Mouse (Mus musculus) heart, embryonic 13.5 days (tissue): ENCODE results near the gene Sema6d. TPM values are rescaled to one million over a fixed set of nuclear protein-coding genes. Genes with fewer than 3 reads are reported as not detected.

Experiments used
- ATAC-seq: fragments of 200-750 bp; cut with Nextera tagmentation; 2 replicates; pipeline ENCODE4 v1.8.0; 2017; ENCODE audit warnings: moderate TSS enrichment; ENCODE audit not compliant: insufficient number of reproducible peaks, low FRiP score, low TSS enrichment; ENCODE audit errors: extremely low read depth
- H3K27ac ChIP-seq: fragments of 300-500 bp; sonication (generic); replicated peaks from 2 replicates; pipeline ENCODE4 v1.5.1; 2015; ENCODE audit warnings: moderate library complexity, mild to moderate bottlenecking, inconsistent platforms
- H3K27me3 ChIP-seq: fragments of 300-500 bp; sonication (generic); replicated peaks from 2 replicates; pipeline ENCODE4 v1.6.1; 2015; ENCODE audit warnings: mild to moderate bottlenecking, inconsistent platforms
- H3K36me3 ChIP-seq: fragments of 300-500 bp; sonication (generic); 2 replicates; pipeline ENCODE4 v1.6.1; 2015; ENCODE audit warnings: mild to moderate bottlenecking, inconsistent platforms
- H3K4me1 ChIP-seq: fragments of 300-500 bp; sonication (generic); 2 replicates; pipeline ENCODE4 v1.6.1; 2015; ENCODE audit warnings: inconsistent platforms
- H3K4me2 ChIP-seq: fragments of 300-500 bp; sonication (generic); 2 replicates; pipeline ENCODE4 v1.6.1; 2015; ENCODE audit warnings: inconsistent platforms, mild to moderate bottlenecking, moderate library complexity
- H3K4me3 ChIP-seq: fragments of 300-500 bp; sonication (generic); 2 replicates; pipeline ENCODE4 v1.5.1; 2015; ENCODE audit warnings: moderate library complexity, mild to moderate bottlenecking, inconsistent platforms
- H3K9ac ChIP-seq: fragments of 300-500 bp; sonication (generic); 2 replicates; pipeline ENCODE4 v1.6.1; 2015; ENCODE audit warnings: inconsistent platforms, mild to moderate bottlenecking, moderate library complexity
- H3K9me3 ChIP-seq: fragments of 300-500 bp; sonication (generic); 2 replicates; pipeline ENCODE4 v1.6.1; 2016; ENCODE audit warnings: inconsistent platforms
- WGBS: fragments of 180-500 bp; shearing (Covaris S2); methylation state at CpG from one replicate; pipeline ENCODE4 v1.1.7; 2015; ENCODE audit warnings: mixed read lengths; 5-methylcytosine and 5-hydroxymethylcytosine counted together
- polyA plus RNA-seq: library from polyadenylated mRNA; unstranded; fragments of >200 nt; fragmentation: Nextera tagmentation; extraction: Ambion mirVana; gene quantifications from 2 replicates; pipeline ENCODE4 v1.2.1, GENCODE M21; 2015

Gene Sema6d
- polyA plus RNA-seq, 1 experiment from 2014 or later, result 18.8 TPM

- Histone ChIP-seq H3K4me1 (peaks cover 5% of the 10 kb centered on the region; the same call in 1 of the 2 replicates), H3K36me3 (no peaks in the 10 kb centered on the region), H3K9me3 (no peaks in the 10 kb centered on the region), H3K4me2 (no peak overlapping the region), H3K27me3 (no peaks in the 10 kb centered on the region), H3K4me3 (no peak overlapping the region), H3K9ac (no peak overlapping the region), H3K27ac (no peak overlapping the region)
- WGBS, result 72% methylated on average over 2 of the region's 2 CpGs
- no peak for ATAC-seq
Measured at GRCm38 (mm10) chr2:124530441-124530840, 440.7 kb downstream of the Sema6d start.

- Histone ChIP-seq H3K9ac (no peak overlapping the region), H3K36me3 (no peaks in the 10 kb centered on the region), H3K27me3 (no peaks in the 10 kb centered on the region), H3K4me3 (no peak overlapping the region), H3K27ac (no peak overlapping the region), H3K4me2 (no peak overlapping the region), H3K4me1 (peaks cover 5% of the 10 kb centered on the region; the same call in 1 of the 2 replicates), H3K9me3 (no peaks in the 10 kb centered on the region)
- no peak for ATAC-seq
- 68% methylated on average over 4 of the region's 4 CpGs for WGBS
Measured at GRCm38 (mm10) chr2:124531062-124531461, 441.3 kb downstream of the Sema6d start.

GRCm38 (mm10) chr2:124532906-124533305 is 443.1 kb downstream of the Sema6d start:
- Histone ChIP-seq H3K36me3 (no peaks in the 10 kb centered on the region), H3K4me3 (no peak overlapping the region), H3K9me3 (no peaks in the 10 kb centered on the region), H3K9ac (no peak overlapping the region), H3K4me2 (no peak overlapping the region), H3K27me3 (no peaks in the 10 kb centered on the region), H3K4me1 (peaks cover 15% of the 10 kb centered on the region), H3K27ac (no peak overlapping the region)
- 83% methylated on average over 3 of the region's 3 CpGs for WGBS
- no peak for ATAC-seq

GRCm38 (mm10) chr2:124533602-124534001 is 443.8 kb downstream of the Sema6d start:
- Histone ChIP-seq H3K9me3 (no peaks in the 10 kb centered on the region), H3K9ac (no peak overlapping the region), H3K27ac (no peak overlapping the region), H3K27me3 (no peaks in the 10 kb centered on the region), H3K4me1 (peaks cover 15% of the 10 kb centered on the region), H3K4me2 (no peak overlapping the region), H3K4me3 (no peak overlapping the region), H3K36me3 (no peaks in the 10 kb centered on the region)
- no peak for ATAC-seq
- WGBS, result 43% methylated on average over 6 of the region's 6 CpGs

GRCm38 (mm10) chr2:124550315-124550714 is 460.5 kb downstream of the Sema6d start:
- H3K9ac ChIP-seq, result no peak overlapping the region
- no peaks in the 10 kb centered on the region for H3K27me3 ChIP-seq
- H3K4me3 ChIP-seq, result no peak overlapping the region
- no peaks in the 10 kb centered on the region for H3K36me3 ChIP-seq
- H3K27ac ChIP-seq, result no peak overlapping the region
- 54% methylated on average over 3 of the region's 3 CpGs for WGBS
- H3K4me1 ChIP-seq, result peaks cover 14% of the 10 kb centered on the region; the same call in 1 of the 2 replicates
- H3K4me2 ChIP-seq, result no peak overlapping the region
- no peak for ATAC-seq
- H3K9me3 ChIP-seq, result no peaks in the 10 kb centered on the region

GRCm38 (mm10) chr2:124554751-124555415 is 465.1 kb downstream of the Sema6d start:
- H3K9me3 ChIP-seq, result no peaks in the 10 kb centered on the region
- no peaks in the 10 kb centered on the region for H3K27me3 ChIP-seq
- no peak overlapping the region for H3K9ac ChIP-seq
- H3K4me1 ChIP-seq, result peaks cover 37% of the 10 kb centered on the region
- H3K36me3 ChIP-seq, result no peaks in the 10 kb centered on the region
- no peak for ATAC-seq
- no peak overlapping the region for H3K4me3 ChIP-seq
- peak overlapping the region; percentile 73 for H3K27ac ChIP-seq
- 63% methylated on average over 1 of the region's 1 CpGs for WGBS
- no peak overlapping the region for H3K4me2 ChIP-seq

GRCm38 (mm10) chr2:124556861-124557499 is 467.2 kb downstream of the Sema6d start:
- no peak for ATAC-seq
- Histone ChIP-seq H3K27ac (no peak overlapping the region), H3K27me3 (no peaks in the 10 kb centered on the region), H3K4me2 (no peak overlapping the region), H3K4me1 (peaks cover 37% of the 10 kb centered on the region), H3K36me3 (no peaks in the 10 kb centered on the region), H3K9me3 (no peaks in the 10 kb centered on the region), H3K4me3 (no peak overlapping the region), H3K9ac (no peak overlapping the region)
- 53% methylated on average over 5 of the region's 5 CpGs for WGBS

- no peak overlapping the region for H3K27ac ChIP-seq
- H3K9me3 ChIP-seq, result no peaks in the 10 kb centered on the region
- peaks cover 41% of the 10 kb centered on the region for H3K4me1 ChIP-seq
- no peak overlapping the region for H3K4me3 ChIP-seq
- no peaks in the 10 kb centered on the region for H3K36me3 ChIP-seq
- H3K27me3 ChIP-seq, result no peaks in the 10 kb centered on the region
- no peak overlapping the region for H3K4me2 ChIP-seq
- H3K9ac ChIP-seq, result no peak overlapping the region
- no peak for ATAC-seq
- 77% methylated on average over 7 of the region's 7 CpGs for WGBS
Measured at GRCm38 (mm10) chr2:124558021-124558420, 468.3 kb downstream of the Sema6d start.

- Histone ChIP-seq H3K4me1 (peaks cover 21% of the 10 kb centered on the region), H3K27me3 (no peaks in the 10 kb centered on the region), H3K9me3 (no peaks in the 10 kb centered on the region), H3K4me2 (no peak overlapping the region), H3K27ac (no peak overlapping the region), H3K9ac (no peak overlapping the region), H3K4me3 (no peak overlapping the region), H3K36me3 (no peaks in the 10 kb centered on the region)
- ATAC-seq, result no peak
- 68% methylated on average over 5 of the region's 5 CpGs for WGBS
Measured at GRCm38 (mm10) chr2:124561668-124562067, 471.9 kb downstream of the Sema6d start.

GRCm38 (mm10) chr2:124562091-124562490 is 472.3 kb downstream of the Sema6d start:
- 55% methylated on average over 2 of the region's 2 CpGs for WGBS
- Histone ChIP-seq H3K9ac (no peak overlapping the region), H3K36me3 (no peaks in the 10 kb centered on the region), H3K27ac (no peak overlapping the region), H3K4me1 (peaks cover 17% of the 10 kb centered on the region), H3K4me3 (no peak overlapping the region), H3K4me2 (no peak overlapping the region), H3K9me3 (no peaks in the 10 kb centered on the region), H3K27me3 (no peaks in the 10 kb centered on the region)
- no peak for ATAC-seq

GRCm38 (mm10) chr2:124563759-124564158 is 474.0 kb downstream of the Sema6d start:
- no peak overlapping the region for H3K27ac ChIP-seq
- 77% methylated on average over 5 of the region's 5 CpGs for WGBS
- no peak overlapping the region for H3K4me2 ChIP-seq
- no peaks in the 10 kb centered on the region for H3K36me3 ChIP-seq
- no peak overlapping the region for H3K9ac ChIP-seq
- no peaks in the 10 kb centered on the region for H3K27me3 ChIP-seq
- H3K4me3 ChIP-seq, result no peak overlapping the region
- H3K4me1 ChIP-seq, result 0 out of 2 replicates have a peak, but pooled peaks cover 4% of the 10 kb centered on the region
- no peak for ATAC-seq
- H3K9me3 ChIP-seq, result no peaks in the 10 kb centered on the region

GRCm38 (mm10) chr2:124573734-124574133 is 484.0 kb downstream of the Sema6d start:
- Histone ChIP-seq H3K4me2 (no peak overlapping the region), H3K27me3 (no peaks in the 10 kb centered on the region), H3K27ac (no peak overlapping the region), H3K9ac (no peak overlapping the region), H3K4me3 (no peak overlapping the region), H3K9me3 (no peaks in the 10 kb centered on the region), H3K36me3 (no peaks in the 10 kb centered on the region), H3K4me1 (0 out of 2 replicates have a peak, but pooled peaks cover 2% of the 10 kb centered on the region)
- WGBS, result 71% methylated on average over 4 of the region's 4 CpGs
- ATAC-seq, result no peak
